Mouse (Mus musculus) layer of hippocampus, adult 2 months (tissue): ENCODE data around the gene Strn4. TPM values are rescaled to one million over a fixed set of nuclear protein-coding genes. Genes with fewer than 3 reads are reported as not detected.

Experiments
- DNase-seq, 2 experiments: peaks; one replicate each; pipeline ENCODE4 v3.0.0; 2022; ENCODE audit warnings: low spot score in 2 of 2
- H3K27ac ChIP-seq: fragments of 200-600 bp; 2 replicates; pipeline ENCODE4 v1.8.1; 2022
- H3K4me3 ChIP-seq: fragments of 200-600 bp; 2 replicates; pipeline ENCODE4 v1.8.1; 2022; ENCODE audit warnings: mild to moderate bottlenecking
- CTCF ChIP-seq: fragments of 200-600 bp; conservative IDR thresholded peaks from 2 replicates; pipeline ENCODE4 v1.8.1; 2022; ENCODE audit warnings: antibody characterized with exemption, mild to moderate bottlenecking, moderate library complexity
- long read RNA-seq, 2 experiments: library from polyadenylated mRNA; stranded (forward); transcript quantifications; one replicate each; pipeline ENCODE4 v2.0.0; 2021; ENCODE audit warnings: borderline mapping rate in 2 of 2
- total RNA-seq, 2 experiments: library from RNA; stranded (reverse); gene quantifications; 2 replicates each; pipeline ENCODE4 v1.2.3; 2021

The Strn4 gene
- 100 to 1,000 TPM; 286 to 314 TPM for total RNA-seq
- long read RNA-seq, experiment 1, transcript Strn4-201 (18 exons, 3,535 nt) = major isoform, 228 of 322 reads
- long read RNA-seq, experiment 1, transcript Strn4-202 (18 exons, 3,082 nt) = minor isoform, 17 of 322 reads
- long read RNA-seq, experiment 1, partial matches to known transcripts = 39 of 322 reads
- long read RNA-seq, experiment 1, other reads (novel, unspliced or antisense) = 38 of 322 reads
- long read RNA-seq, experiment 2, transcript Strn4-201 (18 exons, 3,535 nt) = major isoform, 370 of 494 reads
- long read RNA-seq, experiment 2, transcript Strn4-202 (18 exons, 3,082 nt) = minor isoform, 23 of 494 reads
- long read RNA-seq, experiment 2, partial matches to known transcripts = 43 of 494 reads
- long read RNA-seq, experiment 2, other reads (novel, unspliced or antisense) = 58 of 494 reads

DNA sequence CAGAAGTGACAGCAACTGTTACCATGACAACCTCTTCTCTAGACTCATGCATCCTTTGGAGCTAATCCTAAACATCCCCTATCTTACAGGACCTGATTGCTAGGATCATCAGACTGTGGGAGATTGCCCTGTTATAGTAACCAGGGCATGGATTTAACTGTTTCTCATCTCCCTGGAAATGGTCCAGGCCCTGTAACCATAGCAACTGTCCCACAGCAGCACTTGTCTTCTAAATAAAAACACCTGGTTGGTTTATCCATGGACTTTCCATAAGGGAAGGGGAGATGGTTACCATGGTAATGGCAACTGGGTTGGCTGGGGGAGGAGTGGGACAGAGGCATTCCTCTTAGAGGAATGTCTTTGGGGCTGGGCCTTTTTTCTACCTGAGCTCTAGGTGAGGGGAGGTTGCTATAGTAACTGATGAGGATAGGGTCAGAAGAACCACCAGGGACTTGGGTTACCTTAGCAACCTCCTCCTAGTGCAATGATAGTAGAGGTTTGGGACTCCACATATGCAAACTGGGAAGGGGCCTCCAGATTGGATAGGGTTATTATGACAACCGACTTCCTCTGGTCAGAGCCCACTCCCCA, at the start of gene Strn4:
Strn4 (plus strand) TSS at position 539 of the 591 bp plus-strand sequence.
- TF ChIP-seq CTCF = no peak
- peak in 1 of 2 experiments; percentile 8 for DNase-seq
- peak within 1 kb of the TSS; percentile 100 for H3K27ac ChIP-seq

DNA sequence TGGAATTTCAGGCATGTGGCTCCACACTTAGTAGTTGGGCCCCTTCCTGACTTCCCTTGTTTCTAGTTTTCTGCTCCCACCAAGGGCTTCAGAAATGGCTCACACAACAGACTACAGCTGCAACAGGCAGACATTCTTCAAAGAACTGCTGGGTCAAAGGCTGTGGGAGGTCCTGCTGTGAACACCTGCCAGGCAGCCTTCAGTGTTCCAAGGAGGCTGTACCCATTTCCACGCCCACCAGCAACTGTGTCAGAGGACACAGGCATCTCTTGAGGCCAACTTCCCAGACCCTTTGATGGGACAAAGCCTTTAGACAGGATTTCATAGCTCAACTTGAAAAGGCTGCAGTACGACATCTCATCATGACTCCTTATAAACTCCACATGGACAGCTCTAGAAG, 49.2 kb upstream of the Strn4 start:
- TF ChIP-seq CTCF = no peak
- Histone ChIP-seq H3K4me3 (no peak overlapping the region), H3K27ac (no peak overlapping the region)
- DNase-seq = no peak

More for the DNA sequence above, at the start of gene Strn4:
- peak within 1 kb of the TSS; percentile 98 for H3K4me3 ChIP-seq

DNA sequence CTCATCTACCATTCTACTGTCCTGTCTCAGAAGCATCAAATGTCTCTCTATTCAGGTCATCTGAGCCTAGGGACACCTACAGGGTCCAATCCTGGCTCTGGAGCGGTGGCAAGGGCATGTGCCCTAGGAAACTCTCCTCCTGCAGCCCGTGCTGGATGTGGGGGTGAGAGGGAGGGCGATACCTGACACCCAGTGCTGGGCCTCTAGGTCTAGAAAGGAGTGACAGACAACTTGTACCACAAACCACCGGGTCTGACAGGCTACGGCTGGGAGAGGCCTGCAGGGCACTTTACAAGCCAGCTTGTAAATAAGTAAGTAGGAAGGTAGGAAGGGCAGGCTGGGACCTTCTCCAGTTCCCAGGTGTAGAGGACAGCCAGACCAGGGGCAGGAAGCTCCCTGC, 39.8 kb upstream of the Strn4 start:
- DNase-seq = no peak
- TF ChIP-seq CTCF = no peak
- Histone ChIP-seq H3K4me3 (no peak overlapping the region), H3K27ac (no peak overlapping the region)

DNA sequence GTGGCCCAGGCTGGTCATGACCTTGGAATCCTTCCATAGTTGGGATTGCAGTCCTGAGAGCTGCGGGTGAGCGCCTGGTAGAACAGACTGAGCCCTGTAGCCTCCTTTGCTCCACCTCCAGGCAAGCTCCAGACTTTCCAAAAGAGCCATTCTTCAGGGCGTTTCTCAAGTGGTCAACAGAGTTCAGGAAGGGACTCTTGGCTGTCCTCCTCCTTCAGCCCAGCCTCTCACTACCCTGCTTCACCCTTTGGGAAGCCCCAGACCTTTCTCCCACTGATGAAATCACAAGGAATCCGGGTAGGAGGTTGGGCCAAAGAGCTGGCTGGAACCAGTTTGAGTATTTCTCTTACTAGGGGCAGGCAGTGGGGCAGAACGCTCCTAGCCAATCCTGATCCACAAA, 35.6 kb upstream of the Strn4 start:
- H3K4me3 ChIP-seq = no peak overlapping the region
- no peak for DNase-seq
- no peak for TF ChIP-seq CTCF
- no peak overlapping the region for H3K27ac ChIP-seq

DNA sequence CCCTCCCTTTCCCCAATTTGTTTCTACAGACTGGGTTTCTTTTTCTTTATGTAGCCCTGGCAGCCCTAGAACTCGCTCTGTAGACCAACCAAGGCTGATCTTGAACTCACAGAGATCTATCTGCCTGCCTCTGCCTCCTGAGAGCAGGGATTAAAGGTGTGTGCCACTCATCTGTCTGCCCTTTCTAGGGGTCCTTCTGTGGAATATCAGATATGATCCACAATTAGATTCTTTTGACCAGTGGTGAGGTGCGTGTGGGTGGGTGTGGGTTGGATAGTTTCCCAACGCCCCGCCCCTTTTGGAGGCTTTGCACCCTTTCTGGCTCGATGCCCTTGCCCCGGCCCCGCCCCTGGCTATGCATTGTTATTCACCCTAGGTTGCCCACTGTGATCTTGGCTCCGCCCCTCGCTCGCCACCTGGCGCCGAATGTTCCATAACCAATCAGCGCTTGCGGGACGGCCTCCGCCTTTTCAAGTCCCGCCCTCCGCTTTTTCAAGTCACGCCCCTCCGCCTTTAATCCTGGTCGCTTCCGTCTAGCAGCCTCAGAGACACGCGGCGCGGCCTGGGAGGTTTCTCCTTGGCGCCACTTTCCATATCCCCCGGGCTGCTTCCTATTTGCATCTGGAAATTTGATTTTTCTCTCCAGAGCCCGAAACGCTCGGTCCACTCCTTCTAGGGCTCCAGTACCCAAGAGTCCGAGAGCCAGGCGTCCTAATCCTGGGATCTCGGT, 34.7 kb upstream of the Strn4 start, which contains the start of gene Slc1a5:
Slc1a5 (plus strand) TSS at position 516 of the 730 bp plus-strand sequence.
- Histone ChIP-seq H3K27ac (no peak within 1 kb of the TSS), H3K4me3 (peak within 1 kb of the TSS; percentile 58)
- DNase-seq = peak; percentile 54 to 63
- no peak; the same call in 1 of the 2 replicates for TF ChIP-seq CTCF

DNA sequence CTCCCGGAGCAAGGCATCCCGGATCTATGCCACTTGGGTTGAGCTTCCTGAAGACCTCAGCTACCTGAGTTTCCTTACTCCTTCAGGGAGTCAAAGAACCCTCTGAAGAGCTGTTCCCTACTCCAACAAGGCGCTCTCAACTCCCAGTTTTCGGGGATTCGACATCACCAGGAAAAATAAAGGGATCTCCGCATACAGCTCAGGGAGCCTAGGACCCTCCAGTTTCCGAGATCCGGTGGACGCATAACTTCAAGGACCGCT, 34.2 kb upstream of the Strn4 start:
- TF ChIP-seq CTCF = no peak
- H3K27ac ChIP-seq = no peak overlapping the region
- peak overlapping the region; percentile 58 for H3K4me3 ChIP-seq
- DNase-seq = no peak

DNA sequence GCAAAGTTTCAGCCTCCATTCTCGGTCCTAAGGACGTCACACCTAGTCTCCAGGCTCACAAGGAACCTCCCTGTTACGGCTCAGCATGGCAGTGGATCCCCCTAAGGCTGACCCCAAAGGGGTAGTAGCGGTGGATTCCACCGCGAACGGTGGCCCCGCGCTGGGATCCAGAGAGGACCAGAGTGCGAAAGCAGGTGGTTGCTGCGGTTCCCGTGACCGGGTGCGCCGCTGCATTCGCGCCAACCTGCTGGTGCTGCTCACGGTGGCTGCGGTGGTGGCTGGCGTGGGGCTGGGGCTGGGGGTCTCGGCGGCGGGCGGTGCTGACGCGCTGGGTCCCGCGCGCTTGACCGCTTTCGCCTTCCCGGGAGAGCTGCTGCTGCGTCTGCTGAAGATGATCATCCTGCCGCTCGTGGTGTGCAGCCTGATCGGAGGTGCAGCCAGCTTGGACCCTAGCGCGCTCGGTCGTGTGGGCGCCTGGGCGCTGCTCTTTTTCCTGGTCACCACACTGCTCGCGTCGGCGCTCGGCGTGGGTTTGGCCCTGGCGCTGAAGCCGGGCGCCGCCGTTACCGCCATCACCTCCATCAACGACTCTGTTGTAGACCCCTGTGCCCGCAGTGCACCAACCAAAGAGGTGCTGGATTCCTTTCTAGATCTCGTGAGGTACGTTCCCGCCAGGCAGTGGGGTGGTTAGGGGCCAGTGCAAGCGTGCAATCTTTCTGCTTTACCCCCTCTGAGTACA, 33.7 kb upstream of the Strn4 start:
- no peak for DNase-seq
- no peak for TF ChIP-seq CTCF
- no peak overlapping the region for H3K27ac ChIP-seq
- peak overlapping the region; percentile 58 for H3K4me3 ChIP-seq

DNA sequence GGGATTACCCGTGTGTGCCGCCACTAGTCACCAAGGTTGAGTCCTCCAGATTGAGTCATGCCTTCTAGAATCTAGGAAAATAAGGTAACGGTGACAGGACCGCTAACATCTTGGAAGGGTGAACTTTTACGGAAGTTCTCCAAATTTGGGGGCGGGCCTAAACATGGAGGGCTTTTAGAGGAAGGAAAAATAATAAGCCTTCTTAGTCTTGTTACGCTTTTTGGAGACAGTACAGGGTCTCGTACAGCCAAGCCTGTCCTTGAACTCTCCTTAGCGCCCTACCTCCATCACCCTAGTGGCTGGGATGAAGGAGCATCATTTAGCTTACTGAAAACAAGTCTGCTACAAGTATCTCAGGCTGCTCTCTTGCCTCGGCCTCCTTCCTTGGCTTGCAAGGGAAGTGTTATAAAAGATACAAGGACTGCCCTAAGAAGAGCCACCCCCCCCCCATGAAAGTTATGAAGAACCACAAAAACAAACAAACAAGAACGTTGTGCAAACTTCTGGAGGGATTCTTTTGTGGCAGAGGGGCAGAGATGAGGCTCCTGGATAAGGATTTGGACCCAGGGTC, 33.0 kb upstream of the Strn4 start:
- no peak for DNase-seq
- H3K4me3 ChIP-seq = peak overlapping the region; percentile 58
- TF ChIP-seq CTCF = no peak

DNA sequence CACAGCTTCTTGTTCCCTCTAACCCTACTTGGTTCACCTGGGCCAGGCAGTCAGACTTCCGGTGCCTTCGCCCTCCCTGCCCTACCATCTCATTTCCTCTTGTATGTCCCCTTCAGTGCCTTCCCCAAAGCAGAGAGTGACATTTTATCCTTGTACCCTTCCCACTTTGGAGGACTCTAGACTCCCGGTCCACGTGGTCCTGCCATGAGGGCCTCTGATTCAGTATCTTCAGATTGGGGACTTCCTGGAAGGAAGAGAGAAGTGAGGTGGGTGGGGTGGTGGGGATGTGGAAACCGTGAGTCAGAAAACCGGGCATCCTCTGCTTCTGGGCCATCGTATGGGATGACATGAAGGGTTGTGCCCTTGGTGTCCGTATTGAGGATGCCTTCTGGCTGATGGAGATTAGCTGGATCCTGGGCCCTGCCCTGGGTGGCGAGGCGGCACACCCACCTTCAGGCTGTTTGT, 32.4 kb upstream of the Strn4 start:
- no peak for DNase-seq
- no peak for TF ChIP-seq CTCF
- Histone ChIP-seq H3K4me3 (no peak overlapping the region; the same call in 1 of the 2 replicates), H3K27ac (no peak overlapping the region)

More for the DNA sequence above, 33.0 kb upstream of the Strn4 start:
- H3K27ac ChIP-seq = no peak overlapping the region

DNA sequence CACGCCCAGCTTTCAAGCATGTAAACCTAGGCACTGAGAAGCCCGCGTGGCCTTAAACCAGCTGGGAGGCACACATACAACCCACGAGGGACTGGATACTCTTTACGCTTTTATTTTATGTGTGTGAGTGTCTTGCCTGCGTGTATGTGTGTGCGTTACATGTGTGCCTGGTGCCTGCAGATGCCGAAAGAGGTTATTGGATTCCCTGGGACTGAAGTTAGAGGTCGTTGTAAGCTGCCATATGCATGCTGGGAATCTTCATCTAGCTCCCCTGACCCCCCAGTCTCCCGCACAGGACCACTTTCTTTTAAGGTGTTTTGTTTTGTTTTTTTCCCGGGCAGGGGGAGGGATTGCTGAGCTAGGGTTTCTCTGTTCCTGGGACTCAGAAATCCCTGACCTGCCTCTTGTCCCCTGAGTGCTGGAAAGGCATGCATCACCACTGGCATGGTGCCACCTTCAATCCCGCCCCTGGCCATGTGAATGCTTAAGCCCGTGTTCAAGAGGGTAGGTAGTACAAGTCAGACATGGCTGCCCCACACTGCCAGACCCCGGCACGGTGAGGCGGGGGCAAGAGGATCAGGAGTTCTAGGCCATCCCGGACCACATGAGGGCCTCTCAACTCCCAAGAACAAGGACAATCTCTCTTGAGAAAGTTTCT, 31.8 kb upstream of the Strn4 start:
- H3K4me3 ChIP-seq = no peak overlapping the region; the same call in 1 of the 2 replicates
- no peak for TF ChIP-seq CTCF
- DNase-seq = no peak
- H3K27ac ChIP-seq = no peak overlapping the region

DNA sequence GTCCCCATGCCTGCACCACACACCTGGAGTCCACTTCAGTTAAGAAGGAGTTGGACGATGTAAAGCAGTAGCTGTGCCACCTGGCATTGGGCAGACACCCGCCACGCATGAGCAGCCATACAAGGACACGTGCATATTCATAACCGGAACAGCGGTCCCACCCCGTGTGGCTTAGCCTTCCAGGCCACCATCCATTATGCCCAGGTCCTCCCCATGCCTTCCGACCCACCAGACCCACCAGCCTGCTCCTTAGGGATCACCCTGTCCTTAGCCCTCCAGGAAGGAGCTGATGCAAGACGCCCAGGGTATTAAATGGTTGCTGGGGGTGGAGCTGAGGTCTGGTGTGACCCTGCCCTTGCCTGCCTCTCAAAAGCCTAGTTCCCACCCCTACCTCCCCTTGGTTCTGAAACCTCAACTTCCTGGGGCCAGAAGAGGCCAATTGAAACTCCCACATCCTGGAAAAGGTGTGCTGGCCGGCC, 31.2 kb upstream of the Strn4 start:
- no peak for DNase-seq
- TF ChIP-seq CTCF = no peak
- H3K4me3 ChIP-seq = no peak overlapping the region
- H3K27ac ChIP-seq = no peak overlapping the region

DNA sequence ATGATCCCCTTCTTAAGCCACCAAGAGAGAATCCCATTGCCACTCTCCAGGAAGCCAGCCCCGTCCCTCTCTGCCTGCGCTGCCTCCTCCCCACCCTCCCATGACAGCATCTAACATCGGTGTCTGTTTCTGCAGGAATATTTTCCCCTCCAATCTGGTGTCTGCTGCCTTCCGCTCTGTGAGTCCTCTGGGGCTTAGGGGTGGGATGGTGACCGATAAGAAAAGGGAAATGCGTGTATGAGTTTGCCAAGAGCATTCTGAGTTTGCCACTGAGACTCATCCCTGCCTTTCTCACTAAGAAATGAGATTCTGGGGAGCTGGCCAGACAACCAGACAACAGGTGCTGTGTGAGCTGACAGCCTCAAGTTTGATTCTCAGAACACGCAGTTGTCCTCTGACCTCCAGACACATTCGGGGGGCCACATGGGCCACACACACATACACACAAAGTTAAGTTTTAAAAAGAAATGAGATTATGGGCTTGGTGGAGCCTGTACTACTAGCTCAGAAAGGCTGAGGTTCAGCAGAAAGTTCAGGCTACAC, 30.1 kb upstream of the Strn4 start:
- no peak for TF ChIP-seq CTCF
- no peak overlapping the region for H3K27ac ChIP-seq
- DNase-seq = no peak
- H3K4me3 ChIP-seq = no peak overlapping the region
